Mouse (Mus musculus): ENCODE results near the gene Dlgap4. TPM values are rescaled to one million over a fixed set of nuclear protein-coding genes. Genes with fewer than 3 reads are reported as not detected.

Dlgap4 gene
- total and polyA plus RNA-seq, 3 experiments = 10.4 to 39.6 TPM; not detected in 1

- no peaks in the 10 kb centered on the region for H3K9me3 ChIP-seq (replicated peaks; ENCODE audit: insufficient read depth, low read length)
- no peak for DNase-seq (ENCODE audit: low read depth, low spot score)
- no peaks in the 10 kb centered on the region for H3K36me3 ChIP-seq (ENCODE audit: control insufficient read depth in 1 of 2, insufficient read depth in 2 of 2, low read length in 2 of 2)
- no peaks in the 10 kb centered on the region for H3K4me1 ChIP-seq (ENCODE audit: control insufficient read depth in 1 of 2, insufficient read depth in 2 of 2, low read length in 2 of 2)
- no peak for TF ChIP-seq ETS1 (IDR thresholded peaks at IDR 0.05; ENCODE audit: low read depth, low read length)
- TF ChIP-seq SIN3A (IDR thresholded peaks at IDR 0.05; ENCODE audit: low read length) = no peak
- no peak for TF ChIP-seq ZC3H11A (IDR thresholded peaks at IDR 0.05; ENCODE audit: low read depth, low read length)
- TF ChIP-seq MYB (IDR thresholded peaks at IDR 0.05; ENCODE audit: low read depth, low read length) = no peak
- no peak for TF ChIP-seq POLR2A (IDR thresholded peaks at IDR 0.05; ENCODE audit: control insufficient read depth in 1 of 2, insufficient read depth in 1 of 2, low read depth in 1 of 2, low read length in 2 of 2, poor library complexity in 1 of 2)
- no peak for TF ChIP-seq CTCF (IDR thresholded peaks at IDR 0.05 in 2 of 3, conservative IDR thresholded peaks at IDR 0.05 in 1 of 3; ENCODE audit: control insufficient read depth in 1 of 3, insufficient read depth in 1 of 3, low read depth in 2 of 3, low read length in 3 of 3, poor library complexity in 1 of 3, severe bottlenecking in 1 of 3)
- no peak for TF ChIP-seq NELFE (IDR thresholded peaks at IDR 0.05; ENCODE audit: low read depth, low read length)
- no peak for TF ChIP-seq MAX (IDR thresholded peaks at IDR 0.05; ENCODE audit: low read length)
- no peak for TF ChIP-seq MYC (IDR thresholded peaks at IDR 0.05; ENCODE audit: low read depth, low read length)
- TF ChIP-seq TBP (IDR thresholded peaks at IDR 0.05; ENCODE audit: low read depth, low read length) = no peak
- TF ChIP-seq E2F4 (IDR thresholded peaks at IDR 0.05; ENCODE audit: borderline replicate concordance, low read depth, low read length) = no peak
- TF ChIP-seq RCOR1 (IDR thresholded peaks at IDR 0.05; ENCODE audit: low read depth, low read length) = no peak
- H3K4me3 ChIP-seq (ENCODE audit: control insufficient read depth in 1 of 2, insufficient read depth in 1 of 2, low read depth in 2 of 2, low read length in 2 of 2) = no peak overlapping the region
- H3K27me3 ChIP-seq (ENCODE audit: control insufficient read depth in 1 of 2, insufficient read depth in 2 of 2, low read length in 2 of 2) = peaks cover 0 to 8% of the 10 kb centered on the region in 2 experiments; a peak in 2 of 4 replicates
- no peaks in the 10 kb centered on the region for H3K79me2 ChIP-seq (ENCODE audit: control insufficient read depth, insufficient read depth, low read length, poor library complexity)
- H3K9ac ChIP-seq (ENCODE audit: control insufficient read depth, low read depth, low read length, poor library complexity, severe bottlenecking) = no peak overlapping the region
- no peak overlapping the region for H3K27ac ChIP-seq (ENCODE audit: control insufficient read depth, low read depth, low read length)
These were observed 33.0 kb upstream of the Dlgap4 start for GRCm38 (mm10) chr2:156580507-156580906.

- H3K9ac ChIP-seq (ENCODE audit: control insufficient read depth, low read depth, low read length, poor library complexity, severe bottlenecking) = no peak overlapping the region
- H3K27ac ChIP-seq (ENCODE audit: control insufficient read depth, low read depth, low read length) = no peak overlapping the region
- no peaks in the 10 kb centered on the region for H3K4me1 ChIP-seq (ENCODE audit: control insufficient read depth in 1 of 2, insufficient read depth in 2 of 2, low read length in 2 of 2)
- no peak overlapping the region for H3K4me3 ChIP-seq (ENCODE audit: control insufficient read depth in 1 of 2, insufficient read depth in 1 of 2, low read depth in 2 of 2, low read length in 2 of 2)
- TF ChIP-seq POLR2AphosphoS2 (IDR thresholded peaks at IDR 0.05; ENCODE audit: low read length) = no peak
- TF ChIP-seq SIN3A (IDR thresholded peaks at IDR 0.05; ENCODE audit: low read length) = no peak
- no peak for TF ChIP-seq CHD2 (IDR thresholded peaks at IDR 0.05; ENCODE audit: low read length)
- no peak for TF ChIP-seq ZC3H11A (IDR thresholded peaks at IDR 0.05; ENCODE audit: low read depth, low read length)
- TF ChIP-seq UBTF (IDR thresholded peaks at IDR 0.05; ENCODE audit: borderline replicate concordance, insufficient read depth, low read depth, low read length) = no peak
- no peak for DNase-seq (ENCODE audit: low read depth, low spot score)
- H3K79me2 ChIP-seq (ENCODE audit: control insufficient read depth, insufficient read depth, low read length, poor library complexity) = no peaks in the 10 kb centered on the region
- no peaks in the 10 kb centered on the region for H3K36me3 ChIP-seq (ENCODE audit: control insufficient read depth in 1 of 2, insufficient read depth in 2 of 2, low read length in 2 of 2)
- peaks cover 0 to 8% of the 10 kb centered on the region in 2 experiments; a peak in 2 of 4 replicates for H3K27me3 ChIP-seq (ENCODE audit: control insufficient read depth in 1 of 2, insufficient read depth in 2 of 2, low read length in 2 of 2)
- no peaks in the 10 kb centered on the region for H3K9me3 ChIP-seq (replicated peaks; ENCODE audit: insufficient read depth, low read length)
These were observed 32.3 kb upstream of the Dlgap4 start for GRCm38 (mm10) chr2:156581244-156581643.

GRCm38 (mm10) chr2:156582887-156583286 is 30.6 kb upstream of the Dlgap4 start:
- no peak for TF ChIP-seq SMC3 (IDR thresholded peaks at IDR 0.05; ENCODE audit: low read depth, low read length)
- no peak for TF ChIP-seq CHD1 (IDR thresholded peaks at IDR 0.05; ENCODE audit: low read depth, low read length)
- TF ChIP-seq SIN3A (IDR thresholded peaks at IDR 0.05; ENCODE audit: low read length) = no peak
- no peak for TF ChIP-seq USF1 (IDR thresholded peaks at IDR 0.05; ENCODE audit: low read depth, low read length)
- peaks cover 0 to 8% of the 10 kb centered on the region in 2 experiments; a peak in 2 of 4 replicates for H3K27me3 ChIP-seq (ENCODE audit: control insufficient read depth in 1 of 2, insufficient read depth in 2 of 2, low read length in 2 of 2)

More at GRCm38 (mm10) chr2:156582887-156583286, 30.6 kb upstream of the Dlgap4 start:
- no peak overlapping the region for H3K4me3 ChIP-seq (ENCODE audit: control insufficient read depth in 1 of 2, insufficient read depth in 1 of 2, low read depth in 2 of 2, low read length in 2 of 2)
- H3K27ac ChIP-seq (ENCODE audit: control insufficient read depth, low read depth, low read length) = no peak overlapping the region
- H3K36me3 ChIP-seq (ENCODE audit: control insufficient read depth in 1 of 2, insufficient read depth in 2 of 2, low read length in 2 of 2) = no peaks in the 10 kb centered on the region
- H3K4me1 ChIP-seq (ENCODE audit: control insufficient read depth in 1 of 2, insufficient read depth in 2 of 2, low read length in 2 of 2) = no peaks in the 10 kb centered on the region
- no peak overlapping the region for H3K9ac ChIP-seq (ENCODE audit: control insufficient read depth, low read depth, low read length, poor library complexity, severe bottlenecking)
- DNase-seq (ENCODE audit: low read depth, low spot score) = peak; percentile 26
- no peaks in the 10 kb centered on the region for H3K9me3 ChIP-seq (replicated peaks; ENCODE audit: insufficient read depth, low read length)
- no peaks in the 10 kb centered on the region for H3K79me2 ChIP-seq (ENCODE audit: control insufficient read depth, insufficient read depth, low read length, poor library complexity)
